Mouse (Mus musculus) forebrain, embryonic 14.5 days (tissue): Measurements from ENCODE around the gene H2-Ob. TPM values are rescaled to one million over a fixed set of nuclear protein-coding genes. Genes with fewer than 3 reads are reported as not detected.

Source experiments
- ATAC-seq: fragments of 200-750 bp; cut with Nextera tagmentation; 2 replicates; pipeline ENCODE4 v1.8.0; 2017; ENCODE audit warnings: mild to moderate bottlenecking, moderate library complexity
- DNase-seq: peaks from one replicate; pipeline ENCODE4 v3.0.0-alpha.2; 2015; ENCODE audit warnings: low spot score
- H3K27ac ChIP-seq: fragments of 300-500 bp; sonication (generic); 2 replicates; pipeline ENCODE4 v1.5.1; 2014; ENCODE audit warnings: low read depth, mild to moderate bottlenecking, control low read depth, low read length, moderate library complexity
- H3K27me3 ChIP-seq: fragments of 300-500 bp; sonication (generic); replicated peaks from 2 replicates; pipeline ENCODE4 v1.6.1; 2014; ENCODE audit warnings: low read length, control low read depth, mixed read lengths; ENCODE audit not compliant: control insufficient read depth, insufficient read depth
- H3K36me3 ChIP-seq: fragments of 300-500 bp; sonication (generic); 2 replicates; pipeline ENCODE4 v1.6.1; 2014; ENCODE audit warnings: low read length, control low read depth; ENCODE audit not compliant: control insufficient read depth, insufficient read depth
- H3K4me1 ChIP-seq: fragments of 300-500 bp; sonication (generic); 2 replicates; pipeline ENCODE4 v1.6.1; 2014; ENCODE audit warnings: antibody characterized with exemption, low read length, control low read depth; ENCODE audit not compliant: control insufficient read depth, insufficient read depth
- H3K4me2 ChIP-seq: fragments of 300-500 bp; sonication (generic); 2 replicates; pipeline ENCODE4 v1.6.1; 2014; ENCODE audit warnings: mild to moderate bottlenecking, control low read depth, low read length
- H3K4me3 ChIP-seq: fragments of 300-500 bp; sonication (generic); 2 replicates; pipeline ENCODE4 v1.5.1; 2014; ENCODE audit warnings: low read depth, low read length, control low read depth
- H3K9ac ChIP-seq: fragments of 300-500 bp; sonication (generic); 2 replicates; pipeline ENCODE4 v1.6.1; 2014; ENCODE audit warnings: mild to moderate bottlenecking, low read length, control low read depth, moderate library complexity
- H3K9me3 ChIP-seq: fragments of 300-500 bp; sonication (generic); replicated peaks from 2 replicates; pipeline ENCODE4 v1.6.1; 2016; ENCODE audit warnings: low read length, control low read depth, mixed read lengths; ENCODE audit not compliant: control insufficient read depth
- WGBS: fragments of 180-500 bp; shearing (Covaris S2); extraction: QIAGEN DNeasy Blood & Tissue Kit; methylation state at CpG from one replicate; pipeline ENCODE4 v1.1.7; 2014; 5-methylcytosine and 5-hydroxymethylcytosine counted together
- polyA plus RNA-seq: library from polyadenylated mRNA; unstranded; fragments of >200 nt; fragmentation: Nextera tagmentation; extraction: Ambion mirVana; gene quantifications from 2 replicates; pipeline ENCODE4 v1.2.1, GENCODE M21; 2014

H2-Ob gene
- polyA plus RNA-seq, 1 experiment from 2014 or later, result 0.18 TPM

GRCm38 (mm10) chr17:34205021-34205745 lies 33.5 kb upstream of the H2-Ob start:
- Histone ChIP-seq H3K4me3 (peak overlapping the region; percentile 56), H3K4me1 (no peaks in the 10 kb centered on the region), H3K36me3 (no peaks in the 10 kb centered on the region), H3K27me3 (peaks cover 18% of the 10 kb centered on the region), H3K9ac (peak overlapping the region; percentile 69), H3K4me2 (peak overlapping the region; percentile 83), H3K9me3 (no peaks in the 10 kb centered on the region), H3K27ac (no peak overlapping the region)
- DNase-seq, result no peak
- peak; percentile 29; the same call in 1 of the 2 replicates for ATAC-seq
- 11% methylated on average over 17 of the region's 18 CpGs for WGBS

GRCm38 (mm10) chr17:34205746-34206176 lies 32.9 kb upstream of the H2-Ob start:
- Histone ChIP-seq H3K9ac (no peak overlapping the region), H3K27ac (no peak overlapping the region), H3K36me3 (no peaks in the 10 kb centered on the region), H3K9me3 (no peaks in the 10 kb centered on the region), H3K4me1 (no peaks in the 10 kb centered on the region), H3K27me3 (peaks cover 18% of the 10 kb centered on the region), H3K4me2 (no peak overlapping the region), H3K4me3 (no peak overlapping the region)
- no peak for ATAC-seq
- 17% methylated on average over 9 of the region's 9 CpGs for WGBS
- peak; percentile 29 for DNase-seq

- Histone ChIP-seq H3K4me1 (no peaks in the 10 kb centered on the region), H3K9me3 (no peaks in the 10 kb centered on the region), H3K27ac (no peak overlapping the region), H3K4me3 (no peak overlapping the region), H3K4me2 (no peak overlapping the region), H3K36me3 (no peaks in the 10 kb centered on the region), H3K27me3 (peaks cover 22% of the 10 kb centered on the region), H3K9ac (no peak overlapping the region)
- DNase-seq (no peak), ATAC-seq (no peak)
- 86% methylated on average over 5 of the region's 5 CpGs for WGBS
Observed at GRCm38 (mm10) chr17:34206731-34207130, 32.0 kb upstream of the H2-Ob start.

- no peak overlapping the region for H3K4me2 ChIP-seq
- H3K9ac ChIP-seq, result no peak overlapping the region
- H3K4me1 ChIP-seq, result no peaks in the 10 kb centered on the region
- no peak overlapping the region for H3K4me3 ChIP-seq
- WGBS, result 56% methylated on average over 3 of the region's 3 CpGs
- no peaks in the 10 kb centered on the region for H3K36me3 ChIP-seq
- H3K27ac ChIP-seq, result no peak overlapping the region
- no peaks in the 10 kb centered on the region for H3K9me3 ChIP-seq
- peaks cover 29% of the 10 kb centered on the region for H3K27me3 ChIP-seq
- DNase-seq (no peak), ATAC-seq (no peak)
Observed at GRCm38 (mm10) chr17:34207456-34207855, 31.2 kb upstream of the H2-Ob start.

GRCm38 (mm10) chr17:34207866-34208265 lies 30.8 kb upstream of the H2-Ob start:
- ATAC-seq (no peak), DNase-seq (no peak)
- H3K9me3 ChIP-seq, result no peaks in the 10 kb centered on the region
- 95% methylated on average over 9 of the region's 9 CpGs for WGBS
- H3K36me3 ChIP-seq, result no peaks in the 10 kb centered on the region
- no peak overlapping the region for H3K4me2 ChIP-seq
- H3K27ac ChIP-seq, result no peak overlapping the region
- no peak overlapping the region for H3K4me3 ChIP-seq
- no peaks in the 10 kb centered on the region for H3K4me1 ChIP-seq
- H3K9ac ChIP-seq, result no peak overlapping the region
- H3K27me3 ChIP-seq, result peaks cover 32% of the 10 kb centered on the region

- no peak overlapping the region for H3K4me2 ChIP-seq
- H3K36me3 ChIP-seq, result no peaks in the 10 kb centered on the region
- DNase-seq (no peak), ATAC-seq (no peak)
- H3K27ac ChIP-seq, result no peak overlapping the region
- peaks cover 37% of the 10 kb centered on the region for H3K27me3 ChIP-seq
- no peaks in the 10 kb centered on the region for H3K9me3 ChIP-seq
- no peak overlapping the region for H3K4me3 ChIP-seq
- WGBS, result 25% methylated on average over 8 of the region's 10 CpGs
- H3K4me1 ChIP-seq, result no peaks in the 10 kb centered on the region
- no peak overlapping the region for H3K9ac ChIP-seq
Observed at GRCm38 (mm10) chr17:34208421-34208820, 30.3 kb upstream of the H2-Ob start.

GRCm38 (mm10) chr17:34209680-34210079 lies 29.0 kb upstream of the H2-Ob start:
- no peak for ATAC-seq
- H3K4me1 ChIP-seq, result no peaks in the 10 kb centered on the region
- no peak overlapping the region for H3K4me2 ChIP-seq
- no peak overlapping the region for H3K27ac ChIP-seq
- DNase-seq, result no peak
- no peaks in the 10 kb centered on the region for H3K9me3 ChIP-seq
- H3K9ac ChIP-seq, result no peak overlapping the region
- H3K36me3 ChIP-seq, result no peaks in the 10 kb centered on the region
- WGBS, result 56% methylated on average over 3 of the region's 3 CpGs
- peaks cover 46% of the 10 kb centered on the region for H3K27me3 ChIP-seq
- H3K4me3 ChIP-seq, result no peak overlapping the region

- H3K36me3 ChIP-seq, result no peaks in the 10 kb centered on the region
- H3K4me1 ChIP-seq, result no peaks in the 10 kb centered on the region
- no peak overlapping the region for H3K4me3 ChIP-seq
- no peak overlapping the region for H3K27ac ChIP-seq
- DNase-seq (no peak), ATAC-seq (no peak)
- no peak overlapping the region for H3K9ac ChIP-seq
- no peaks in the 10 kb centered on the region for H3K9me3 ChIP-seq
- peaks cover 36% of the 10 kb centered on the region for H3K27me3 ChIP-seq
- WGBS, result 84% methylated on average over 3 of the region's 3 CpGs
- H3K4me2 ChIP-seq, result no peak overlapping the region
Observed at GRCm38 (mm10) chr17:34210599-34210998, 28.1 kb upstream of the H2-Ob start.

- Histone ChIP-seq H3K4me2 (no peak overlapping the region), H3K4me1 (no peaks in the 10 kb centered on the region), H3K9me3 (no peaks in the 10 kb centered on the region), H3K36me3 (no peaks in the 10 kb centered on the region), H3K4me3 (no peak overlapping the region), H3K9ac (no peak overlapping the region), H3K27me3 (peaks cover 29% of the 10 kb centered on the region), H3K27ac (no peak overlapping the region)
- DNase-seq (no peak), ATAC-seq (no peak)
- WGBS, result 19% methylated on average over 22 of the region's 23 CpGs
Observed at GRCm38 (mm10) chr17:34211746-34212365, 26.8 kb upstream of the H2-Ob start.
